Mouse (Mus musculus): ENCODE measurements around the gene Fgf22. TPM values are rescaled to one million over a fixed set of nuclear protein-coding genes. Genes with fewer than 3 reads are reported as not detected.

Gene Fgf22
- polyA plus RNA-seq, 1 experiment from 2014 or later: 0.38 TPM

DNA sequence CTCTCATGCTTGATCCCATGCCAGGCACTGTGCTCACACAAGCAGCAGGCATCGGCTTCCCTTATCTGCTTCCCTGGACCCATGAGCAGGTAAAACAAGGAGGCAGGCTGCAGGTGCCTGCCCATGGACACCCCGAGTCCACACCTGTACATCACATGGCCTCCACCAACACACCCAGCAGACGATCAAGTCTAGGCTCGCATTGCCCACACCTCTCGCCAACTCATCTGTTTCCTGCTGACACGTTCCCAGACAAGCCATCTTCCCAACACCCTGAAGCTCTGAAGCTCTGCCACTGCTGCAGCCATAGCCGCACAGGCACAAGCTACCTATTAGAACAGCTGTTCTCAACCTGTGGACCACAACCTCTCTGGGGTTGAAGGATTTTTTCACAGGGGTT is 9.4 kb downstream of the Fgf22 start:
- Histone ChIP-seq H3K4me3 (ENCODE audit: low read depth, low read length) (no peak overlapping the region), H3K27me3 (ENCODE audit: control insufficient read depth, insufficient read depth, low read length) (no peaks in the 10 kb centered on the region), H3K36me3 (replicated peaks; ENCODE audit: control insufficient read depth, insufficient read depth, low read depth, low read length) (peaks cover 8% of the 10 kb centered on the region), H3K4me1 (ENCODE audit: control insufficient read depth, insufficient read depth, low read length) (peaks cover 13% of the 10 kb centered on the region), H3K9ac (replicated peaks; ENCODE audit: low read length) (no peak overlapping the region), H3K4me2 (ENCODE audit: low read depth, low read length) (no peak overlapping the region), H3K27ac (replicated peaks; ENCODE audit: low read depth, low read length) (no peak overlapping the region), H3K9me3 (replicated peaks; ENCODE audit: control insufficient read depth, low read length) (no peaks in the 10 kb centered on the region)
- WGBS: 86% methylated on average over 7 of the region's 7 CpGs
- ATAC-seq (replicated peaks; ENCODE audit: insufficient number of reproducible peaks, low FRiP score, low TSS enrichment, low read depth): no peak
- no peak for DNase-seq (ENCODE audit: low spot score)

DNA sequence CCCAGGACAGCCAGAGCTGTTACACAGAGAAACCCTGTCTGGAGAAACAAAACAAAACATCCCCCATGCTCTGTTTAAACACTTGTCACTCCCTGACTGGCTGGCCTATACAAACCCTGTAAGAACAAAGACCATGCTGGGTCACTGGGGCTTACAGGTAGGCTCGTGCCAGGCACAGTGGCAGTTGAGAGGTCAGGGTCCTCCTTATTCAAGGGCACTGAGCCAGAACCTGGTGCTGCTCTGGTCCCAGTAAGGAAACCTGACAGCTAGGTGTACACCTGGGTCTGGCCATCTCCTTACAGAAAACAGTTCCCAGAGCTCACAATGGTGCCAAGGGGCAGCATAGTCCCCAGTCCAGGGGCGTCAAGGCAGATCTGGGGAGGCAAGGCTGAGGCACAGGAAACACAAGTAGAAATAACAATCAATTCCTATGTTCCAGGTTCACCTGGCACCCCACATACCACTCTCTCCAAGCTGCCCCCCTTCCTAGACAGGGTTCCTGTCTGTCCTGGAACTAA is 10.4 kb downstream of the Fgf22 start:
- Histone ChIP-seq H3K4me3 (ENCODE audit: low read depth, low read length) (peak overlapping the region; percentile 91; the same call in 1 of the 2 replicates), H3K36me3 (replicated peaks; ENCODE audit: control insufficient read depth, insufficient read depth, low read depth, low read length) (peaks cover 8% of the 10 kb centered on the region), H3K9me3 (replicated peaks; ENCODE audit: control insufficient read depth, low read length) (no peaks in the 10 kb centered on the region), H3K9ac (replicated peaks; ENCODE audit: low read length) (no peak overlapping the region; the same call in none of the 2 replicates), H3K27ac (replicated peaks; ENCODE audit: low read depth, low read length) (no peak overlapping the region), H3K4me2 (ENCODE audit: low read depth, low read length) (peak overlapping the region; percentile 90), H3K27me3 (ENCODE audit: control insufficient read depth, insufficient read depth, low read length) (no peaks in the 10 kb centered on the region), H3K4me1 (ENCODE audit: control insufficient read depth, insufficient read depth, low read length) (peaks cover 13% of the 10 kb centered on the region)
- 85% methylated on average over 2 of the region's 2 CpGs for WGBS
- DNase-seq (ENCODE audit: low spot score) (no peak), ATAC-seq (replicated peaks; ENCODE audit: insufficient number of reproducible peaks, low FRiP score, low TSS enrichment, low read depth) (no peak)

DNA sequence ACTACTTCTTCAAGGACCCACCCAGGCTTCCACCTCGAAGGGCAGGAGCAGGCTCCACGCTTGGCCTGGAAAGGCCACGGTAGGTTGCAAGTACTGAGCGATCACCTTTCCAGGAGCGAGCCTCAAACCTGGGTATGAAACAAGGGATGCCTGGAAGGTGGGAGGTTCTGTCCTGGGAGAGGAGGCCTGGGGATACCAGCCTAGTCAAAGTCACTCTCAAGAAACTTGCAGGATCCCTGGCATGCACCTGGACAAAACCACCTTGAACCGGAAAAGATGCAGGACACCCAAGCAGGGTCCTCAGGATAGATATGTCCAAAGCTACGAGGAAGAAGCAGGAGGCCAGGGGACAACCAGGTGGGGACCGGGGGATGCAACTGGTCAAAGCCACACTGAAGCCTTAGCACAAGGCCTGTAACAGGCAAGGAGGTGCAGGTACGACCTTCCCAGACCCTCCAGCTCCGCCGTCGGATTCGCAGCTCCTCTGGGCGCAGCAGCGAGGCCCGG is 11.2 kb downstream of the Fgf22 start:
- 11% methylated on average over 14 of the region's 16 CpGs for WGBS
- Histone ChIP-seq H3K4me2 (ENCODE audit: low read depth, low read length) (peak overlapping the region; percentile 90), H3K36me3 (replicated peaks; ENCODE audit: control insufficient read depth, insufficient read depth, low read depth, low read length) (peaks cover 4% of the 10 kb centered on the region), H3K9me3 (replicated peaks; ENCODE audit: control insufficient read depth, low read length) (no peaks in the 10 kb centered on the region), H3K4me3 (ENCODE audit: low read depth, low read length) (peak overlapping the region; percentile 91), H3K27ac (replicated peaks; ENCODE audit: low read depth, low read length) (peak overlapping the region; percentile 88), H3K4me1 (ENCODE audit: control insufficient read depth, insufficient read depth, low read length) (peaks cover 13% of the 10 kb centered on the region), H3K27me3 (ENCODE audit: control insufficient read depth, insufficient read depth, low read length) (no peaks in the 10 kb centered on the region), H3K9ac (replicated peaks; ENCODE audit: low read length) (peak overlapping the region; percentile 91)
- DNase-seq (ENCODE audit: low spot score) (no peak), ATAC-seq (replicated peaks; ENCODE audit: insufficient number of reproducible peaks, low FRiP score, low TSS enrichment, low read depth) (peak; percentile 11; the same call in 1 of the 2 replicates)

DNA sequence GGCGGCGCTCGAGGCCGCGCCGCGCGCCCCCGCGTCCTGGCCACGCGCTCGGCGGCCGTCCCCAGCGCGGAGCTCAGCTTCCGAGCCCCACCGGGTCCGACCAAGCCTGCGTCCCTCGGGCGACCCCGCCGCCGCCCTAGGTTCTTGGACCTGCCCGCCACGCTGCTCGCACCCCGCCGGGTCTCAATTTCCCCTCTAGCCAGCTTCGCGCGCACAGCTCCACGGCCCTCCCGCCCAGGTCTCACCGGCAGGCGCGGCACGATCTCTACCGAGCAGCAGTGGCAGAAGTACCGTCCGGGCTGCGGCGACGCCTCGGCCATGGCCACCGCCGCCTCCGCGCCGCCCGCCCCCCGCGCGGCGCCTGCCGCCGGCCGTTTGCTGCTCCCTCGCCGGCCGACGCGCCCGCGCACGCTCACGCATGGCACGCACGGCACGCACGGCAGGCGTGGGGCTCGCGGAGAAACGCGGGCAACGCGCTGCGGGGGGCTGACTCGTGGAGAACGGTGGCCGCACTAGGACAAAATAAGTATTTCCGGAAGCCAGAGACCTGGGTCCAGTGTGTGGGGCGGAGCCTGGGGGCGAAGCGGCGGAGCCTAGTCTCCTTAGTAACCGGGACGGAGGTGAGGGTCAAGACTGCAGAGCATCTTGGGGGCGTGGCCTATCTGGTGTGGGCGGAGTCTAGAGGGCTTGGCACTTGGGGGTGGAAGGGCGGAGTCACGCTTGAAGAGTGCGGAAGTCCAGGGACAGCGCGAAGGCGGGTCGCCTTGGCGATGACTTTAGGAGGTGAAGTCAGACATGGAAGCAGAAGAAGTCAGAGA is 11.8 kb downstream of the Fgf22 start, which contains the start of gene Rnf126:
Rnf126 (minus strand) TSS at position 445 of the 818 bp plus-strand sequence.
- no peaks in the 10 kb centered on the region for H3K27me3 ChIP-seq (ENCODE audit: control insufficient read depth, insufficient read depth, low read length)
- H3K9me3 ChIP-seq (replicated peaks; ENCODE audit: control insufficient read depth, low read length): no peaks in the 10 kb centered on the region
- H3K27ac ChIP-seq (replicated peaks; ENCODE audit: low read depth, low read length): peak within 1 kb of the TSS; percentile 88
- H3K4me2 ChIP-seq (ENCODE audit: low read depth, low read length): peak within 1 kb of the TSS; percentile 90
- H3K9ac ChIP-seq (replicated peaks; ENCODE audit: low read length): peak within 1 kb of the TSS; percentile 91
- peak; percentile 100 for DNase-seq (ENCODE audit: low spot score)
- peak; percentile 86 for ATAC-seq (replicated peaks; ENCODE audit: insufficient number of reproducible peaks, low FRiP score, low TSS enrichment, low read depth)
- H3K4me3 ChIP-seq (ENCODE audit: low read depth, low read length): peak within 1 kb of the TSS; percentile 91
- WGBS: under 1% methylated on average over 86 of the region's 101 CpGs
- peaks cover 3% of the 10 kb centered on the region for H3K36me3 ChIP-seq (replicated peaks; ENCODE audit: control insufficient read depth, insufficient read depth, low read depth, low read length)
- peaks cover 13% of the 10 kb centered on the region for H3K4me1 ChIP-seq (ENCODE audit: control insufficient read depth, insufficient read depth, low read length)

DNA sequence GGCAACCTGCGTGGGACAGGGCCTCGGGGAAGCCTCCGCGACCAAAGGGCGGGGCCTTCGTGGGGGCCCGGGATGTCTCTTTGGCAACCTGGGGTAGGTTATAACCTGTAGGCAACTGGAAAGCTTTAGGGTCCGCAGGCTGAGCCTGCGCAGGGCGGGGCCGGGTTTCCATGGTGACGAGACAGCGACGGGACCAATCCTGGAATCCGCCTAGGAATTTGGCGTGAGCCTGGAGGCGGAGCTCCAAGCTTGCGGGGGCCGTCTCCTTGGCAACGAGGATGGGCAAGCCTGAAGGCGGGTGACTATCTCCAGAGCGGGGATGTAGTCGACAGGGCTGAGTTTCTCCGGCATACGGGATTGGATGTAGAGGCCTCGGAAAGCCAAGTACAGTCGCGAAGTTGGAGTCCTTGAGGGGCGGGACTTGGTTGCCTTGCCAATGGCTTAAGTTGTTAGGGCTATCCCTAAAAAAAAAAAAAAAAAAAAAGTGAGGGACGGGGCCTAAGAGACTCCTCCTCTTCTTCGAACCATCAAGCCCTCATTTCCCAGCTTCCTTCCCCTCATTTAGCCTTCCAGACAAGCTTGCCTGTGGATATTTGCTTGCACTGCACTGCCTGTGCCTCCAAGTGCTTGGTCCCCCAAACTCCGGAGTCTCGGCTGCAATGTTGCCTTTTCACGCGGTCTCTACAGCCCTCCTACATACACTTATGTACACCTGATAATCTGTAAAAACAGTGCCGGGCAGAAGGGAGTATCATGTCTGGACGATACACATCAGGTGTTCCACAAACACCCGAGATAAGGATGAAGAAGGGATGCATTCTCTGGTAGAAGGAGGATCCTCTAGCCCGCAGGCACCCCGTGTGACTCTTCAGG is 12.7 kb downstream of the Fgf22 start:
- H3K36me3 ChIP-seq (replicated peaks; ENCODE audit: control insufficient read depth, insufficient read depth, low read depth, low read length): no peaks in the 10 kb centered on the region; the same call in 1 of the 2 replicates
- peak overlapping the region; percentile 91 for H3K4me3 ChIP-seq (ENCODE audit: low read depth, low read length)
- peak overlapping the region; percentile 90 for H3K4me2 ChIP-seq (ENCODE audit: low read depth, low read length)
- 11% methylated on average over 40 of the region's 40 CpGs for WGBS
- DNase-seq (ENCODE audit: low spot score) (peak; percentile 96), ATAC-seq (replicated peaks; ENCODE audit: insufficient number of reproducible peaks, low FRiP score, low TSS enrichment, low read depth) (peak; percentile 79)
- H3K27ac ChIP-seq (replicated peaks; ENCODE audit: low read depth, low read length): peak overlapping the region; percentile 88; the same call in 1 of the 2 replicates
- peak overlapping the region; percentile 28; the same call in 1 of the 2 replicates for H3K9ac ChIP-seq (replicated peaks; ENCODE audit: low read length)
- peaks cover 13% of the 10 kb centered on the region for H3K4me1 ChIP-seq (ENCODE audit: control insufficient read depth, insufficient read depth, low read length)
- H3K27me3 ChIP-seq (ENCODE audit: control insufficient read depth, insufficient read depth, low read length): no peaks in the 10 kb centered on the region
- no peaks in the 10 kb centered on the region for H3K9me3 ChIP-seq (replicated peaks; ENCODE audit: control insufficient read depth, low read length)

DNA sequence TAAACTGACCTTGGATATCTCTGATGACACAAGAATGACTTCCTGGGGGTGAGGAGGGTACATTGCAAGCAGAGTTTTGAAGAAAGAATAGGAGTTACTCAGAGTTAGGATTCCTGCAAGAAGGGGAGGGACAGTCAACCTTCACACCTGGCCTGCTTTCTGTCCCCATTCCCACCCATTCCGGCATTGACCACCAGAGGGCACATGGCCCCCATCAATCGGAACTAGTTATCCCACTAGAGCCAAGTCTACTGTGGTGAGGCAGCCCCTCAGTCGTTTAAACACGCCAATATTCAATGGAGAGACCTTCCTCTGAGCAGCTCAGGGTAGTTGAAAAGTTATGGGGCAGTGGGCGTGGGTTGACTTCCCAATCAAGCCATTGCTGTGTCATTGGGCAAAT is 13.5 kb downstream of the Fgf22 start:
- no peaks in the 10 kb centered on the region; the same call in 1 of the 2 replicates for H3K36me3 ChIP-seq (replicated peaks; ENCODE audit: control insufficient read depth, insufficient read depth, low read depth, low read length)
- WGBS: 2% methylated on average over 5 of the region's 5 CpGs
- H3K27ac ChIP-seq (replicated peaks; ENCODE audit: low read depth, low read length): no peak overlapping the region
- DNase-seq (ENCODE audit: low spot score) (peak; percentile 87), ATAC-seq (replicated peaks; ENCODE audit: insufficient number of reproducible peaks, low FRiP score, low TSS enrichment, low read depth) (no peak)
- no peak overlapping the region for H3K4me2 ChIP-seq (ENCODE audit: low read depth, low read length)
- H3K4me1 ChIP-seq (ENCODE audit: control insufficient read depth, insufficient read depth, low read length): peaks cover 13% of the 10 kb centered on the region
- no peaks in the 10 kb centered on the region for H3K27me3 ChIP-seq (ENCODE audit: control insufficient read depth, insufficient read depth, low read length)
- H3K9me3 ChIP-seq (replicated peaks; ENCODE audit: control insufficient read depth, low read length): no peaks in the 10 kb centered on the region
- no peak overlapping the region for H3K4me3 ChIP-seq (ENCODE audit: low read depth, low read length)
- H3K9ac ChIP-seq (replicated peaks; ENCODE audit: low read length): no peak overlapping the region

DNA sequence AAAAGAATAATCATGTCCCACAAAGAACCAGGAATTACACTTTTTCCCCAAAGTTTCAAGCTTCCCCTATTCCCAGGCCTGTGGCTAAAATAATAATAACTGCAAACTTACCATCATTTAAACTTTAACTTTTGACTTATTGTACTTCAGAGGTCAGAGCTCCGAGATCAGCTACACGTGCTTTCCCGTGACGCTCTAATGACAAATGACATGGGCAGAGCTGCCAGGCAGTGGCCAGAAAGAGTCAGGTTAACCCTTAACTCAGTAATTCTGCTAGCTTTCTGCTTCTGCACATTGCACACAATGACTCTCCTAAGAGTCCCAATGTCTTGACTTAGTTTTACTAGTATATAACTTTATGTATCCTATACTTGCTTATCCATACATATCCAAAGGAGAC is 14.5 kb downstream of the Fgf22 start:
- no peak overlapping the region for H3K27ac ChIP-seq (replicated peaks; ENCODE audit: low read depth, low read length)
- 54% methylated on average over 4 of the region's 4 CpGs for WGBS
- no peak overlapping the region for H3K9ac ChIP-seq (replicated peaks; ENCODE audit: low read length)
- no peaks in the 10 kb centered on the region for H3K9me3 ChIP-seq (replicated peaks; ENCODE audit: control insufficient read depth, low read length)
- no peaks in the 10 kb centered on the region for H3K36me3 ChIP-seq (replicated peaks; ENCODE audit: control insufficient read depth, insufficient read depth, low read depth, low read length)
- H3K4me3 ChIP-seq (ENCODE audit: low read depth, low read length): no peak overlapping the region
- peaks cover 13% of the 10 kb centered on the region for H3K4me1 ChIP-seq (ENCODE audit: control insufficient read depth, insufficient read depth, low read length)
- no peak for DNase-seq (ENCODE audit: low spot score)
- no peak overlapping the region for H3K4me2 ChIP-seq (ENCODE audit: low read depth, low read length)
- ATAC-seq (replicated peaks; ENCODE audit: insufficient number of reproducible peaks, low FRiP score, low TSS enrichment, low read depth): no peak
- H3K27me3 ChIP-seq (ENCODE audit: control insufficient read depth, insufficient read depth, low read length): no peaks in the 10 kb centered on the region

Measured in embryonic facial prominence, embryonic 11.5 days (tissue).